Mouse (Mus musculus): ENCODE data around the gene Smarca2. TPM values are rescaled to one million over a fixed set of nuclear protein-coding genes. Genes with fewer than 3 reads are reported as not detected.

The Smarca2 gene
- 171 TPM for total RNA-seq (2023)

DNA sequence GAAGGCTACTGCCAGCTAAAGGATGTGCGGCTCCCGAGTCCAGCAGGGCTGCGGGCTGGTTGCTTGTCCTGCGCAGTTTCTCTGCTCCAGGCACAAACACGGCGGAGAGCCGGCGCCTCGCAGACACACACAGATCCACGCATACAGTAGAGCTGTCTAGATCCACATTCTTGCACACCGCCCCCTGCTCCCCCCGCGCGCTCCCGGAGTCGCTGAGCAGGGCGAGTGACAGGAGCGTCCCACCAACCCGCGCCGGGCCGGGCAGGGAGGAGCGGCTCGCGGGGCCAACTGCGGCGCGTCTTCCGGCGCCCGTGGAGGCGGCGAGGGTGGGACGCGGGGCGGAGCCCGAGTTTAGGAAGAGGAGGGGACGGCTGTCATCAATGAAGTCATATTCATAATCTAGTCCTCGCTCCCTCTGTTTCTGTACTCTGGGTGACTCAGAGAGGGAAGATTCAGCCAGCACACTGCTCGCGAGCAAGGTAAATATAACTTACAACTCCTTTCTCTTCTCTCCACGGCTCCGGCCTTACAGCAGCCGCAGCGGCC, at the start of gene Smarca2:
Gene Smarca2, plus strand, starts transcription at position 296 of the 546 bp plus-strand sequence.

Measured in CD4-positive naive resting alpha-beta T cell, adult 76 days (primary cell).